Mouse (Mus musculus) embryonic facial prominence, embryonic 15.5 days (tissue): Measurements from ENCODE around the gene Vegfa. TPM values are rescaled to one million over a fixed set of nuclear protein-coding genes. Genes with fewer than 3 reads are reported as not detected.

ENCODE experiments used
- ATAC-seq: fragments of 200-750 bp; cut with Nextera tagmentation; 2 replicates; pipeline ENCODE4 v1.8.0; 2017; ENCODE audit warnings: low read depth, moderate TSS enrichment; ENCODE audit not compliant: insufficient number of reproducible peaks, low FRiP score, low TSS enrichment
- H3K27ac ChIP-seq: fragments of 300-500 bp; sonication (generic); replicated peaks from 2 replicates; pipeline ENCODE4 v1.5.1; 2015; ENCODE audit warnings: mild to moderate bottlenecking, inconsistent platforms
- H3K27me3 ChIP-seq: fragments of 300-500 bp; sonication (generic); 2 replicates; pipeline ENCODE4 v1.6.1; 2015; ENCODE audit warnings: inconsistent platforms
- H3K36me3 ChIP-seq: fragments of 300-500 bp; sonication (generic); 2 replicates; pipeline ENCODE4 v1.6.1; 2015; ENCODE audit warnings: mild to moderate bottlenecking, inconsistent platforms
- H3K4me1 ChIP-seq: fragments of 300-500 bp; sonication (generic); 2 replicates; pipeline ENCODE4 v1.6.1; 2015; ENCODE audit warnings: inconsistent platforms
- H3K4me2 ChIP-seq: fragments of 300-500 bp; sonication (generic); replicated peaks from 2 replicates; pipeline ENCODE4 v1.6.1; 2015; ENCODE audit warnings: mild to moderate bottlenecking, inconsistent platforms
- H3K4me3 ChIP-seq: fragments of 300-500 bp; sonication (generic); replicated peaks from 2 replicates; pipeline ENCODE4 v1.5.1; 2015; ENCODE audit warnings: mild to moderate bottlenecking, inconsistent platforms
- H3K9ac ChIP-seq: fragments of 300-500 bp; sonication (generic); 2 replicates; pipeline ENCODE4 v1.6.1; 2015; ENCODE audit warnings: inconsistent platforms
- H3K9me3 ChIP-seq: fragments of 300-500 bp; sonication (generic); replicated peaks from 2 replicates; pipeline ENCODE4 v1.6.1; 2016; ENCODE audit warnings: inconsistent platforms
- WGBS: fragments of 180-500 bp; shearing (Covaris S2); methylation state at CpG from one replicate; pipeline ENCODE4 v1.1.7; 2015; 5-methylcytosine and 5-hydroxymethylcytosine counted together
- polyA plus RNA-seq: library from polyadenylated mRNA; unstranded; fragments of >200 nt; fragmentation: Nextera tagmentation; extraction: Ambion mirVana; gene quantifications from 2 replicates; pipeline ENCODE4 v1.2.1, GENCODE M21; 2015

Vegfa gene
- polyA plus RNA-seq, 1 experiment from 2014 or later = 4.6 TPM

DNA sequence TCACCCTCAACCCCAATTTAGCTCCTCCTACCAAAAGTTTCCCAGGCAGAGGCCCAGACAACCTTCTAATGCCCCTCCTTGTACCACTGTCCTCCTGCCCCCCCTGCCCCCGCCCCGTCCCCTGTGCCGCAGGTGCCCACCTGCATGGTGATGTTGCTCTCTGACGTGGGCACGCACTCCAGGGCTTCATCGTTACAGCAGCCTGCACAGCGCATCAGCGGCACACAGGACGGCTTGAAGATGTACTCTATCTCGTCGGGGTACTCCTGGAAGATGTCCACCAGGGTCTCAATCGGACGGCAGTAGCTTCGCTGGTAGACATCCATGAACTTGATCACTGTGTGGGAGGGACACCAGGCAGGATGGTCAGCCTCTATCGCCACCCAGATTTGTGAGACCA, 7.0 kb downstream of the Vegfa start:
- Histone ChIP-seq H3K4me1 (peaks cover 44% of the 10 kb centered on the region), H3K27ac (no peak overlapping the region), H3K36me3 (peaks cover 58% of the 10 kb centered on the region), H3K4me2 (no peak overlapping the region), H3K4me3 (no peak overlapping the region), H3K9ac (no peak overlapping the region), H3K9me3 (no peaks in the 10 kb centered on the region), H3K27me3 (no peaks in the 10 kb centered on the region)
- ATAC-seq = no peak
- 93% methylated on average over 15 of the region's 15 CpGs for WGBS

DNA sequence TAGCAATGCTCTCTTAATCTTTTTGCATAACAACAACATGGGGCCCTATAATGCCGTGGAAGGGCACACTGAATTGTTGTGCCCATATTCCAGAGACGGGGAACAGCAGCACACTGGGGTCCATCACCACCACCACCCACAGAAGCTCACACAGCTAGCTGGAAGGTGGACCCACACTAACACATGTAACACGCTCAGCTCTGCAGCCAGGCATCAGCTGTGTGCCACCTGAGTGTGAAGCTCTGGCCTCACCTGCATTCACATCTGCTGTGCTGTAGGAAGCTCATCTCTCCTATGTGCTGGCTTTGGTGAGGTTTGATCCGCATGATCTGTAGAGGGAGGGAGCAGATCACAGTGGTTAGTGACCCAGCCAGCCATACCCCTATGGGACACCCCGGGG, 8.0 kb downstream of the Vegfa start:
- no peak for ATAC-seq
- peaks cover 39% of the 10 kb centered on the region for H3K4me1 ChIP-seq
- no peak overlapping the region for H3K4me3 ChIP-seq
- peaks cover 68% of the 10 kb centered on the region for H3K36me3 ChIP-seq
- no peak overlapping the region for H3K27ac ChIP-seq
- WGBS = 97% methylated on average over 5 of the region's 5 CpGs
- no peaks in the 10 kb centered on the region for H3K27me3 ChIP-seq
- no peak overlapping the region for H3K4me2 ChIP-seq
- H3K9ac ChIP-seq = no peak overlapping the region
- H3K9me3 ChIP-seq = no peaks in the 10 kb centered on the region

DNA sequence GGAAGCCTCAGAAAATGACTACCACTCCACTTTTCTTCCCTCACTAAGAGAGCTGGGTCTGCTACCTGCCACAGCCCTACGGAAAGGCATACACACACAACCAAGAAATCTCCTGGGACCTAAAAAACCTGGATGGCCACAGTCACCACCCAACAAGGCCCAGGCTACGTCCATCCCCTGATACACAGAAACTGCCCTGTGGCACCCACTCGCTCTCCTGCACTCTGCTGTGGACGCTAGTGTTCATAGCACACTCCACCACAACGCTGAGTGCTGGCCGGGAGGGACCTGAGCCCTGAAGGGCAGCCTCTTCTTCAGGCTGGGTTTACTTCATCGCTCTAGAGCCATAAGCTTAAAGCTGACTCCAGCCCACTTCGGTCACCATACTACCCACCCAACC, 8.6 kb downstream of the Vegfa start:
- 93% methylated on average over 8 of the region's 8 CpGs for WGBS
- Histone ChIP-seq H3K27me3 (no peaks in the 10 kb centered on the region), H3K27ac (no peak overlapping the region), H3K9me3 (no peaks in the 10 kb centered on the region), H3K9ac (no peak overlapping the region), H3K4me2 (no peak overlapping the region), H3K36me3 (peaks cover 74% of the 10 kb centered on the region), H3K4me1 (peaks cover 33% of the 10 kb centered on the region), H3K4me3 (no peak overlapping the region)
- no peak for ATAC-seq

DNA sequence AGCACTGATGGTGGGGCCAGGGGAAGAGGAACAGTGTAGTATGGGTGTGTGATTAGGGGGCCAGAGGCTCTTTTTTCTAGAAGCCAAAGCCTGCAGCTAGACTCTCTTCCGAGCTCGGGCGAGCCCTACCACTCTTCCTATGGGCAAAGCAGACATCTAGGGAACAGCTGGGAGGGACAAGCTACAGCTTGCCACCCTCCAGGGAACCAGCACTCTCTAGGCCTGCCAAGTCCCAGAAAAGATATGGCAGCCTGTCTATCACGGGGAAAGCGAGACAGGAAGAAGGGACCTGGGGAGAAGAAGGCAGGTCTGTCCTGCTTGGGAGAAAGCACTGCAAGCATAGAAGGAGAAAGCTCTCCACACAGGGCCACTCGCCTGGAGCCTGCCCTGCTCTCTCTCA, 9.2 kb downstream of the Vegfa start:
- no peak overlapping the region for H3K27ac ChIP-seq
- H3K4me2 ChIP-seq = no peak overlapping the region
- no peak for ATAC-seq
- H3K4me1 ChIP-seq = peaks cover 26% of the 10 kb centered on the region
- H3K9me3 ChIP-seq = no peaks in the 10 kb centered on the region
- H3K9ac ChIP-seq = no peak overlapping the region
- no peaks in the 10 kb centered on the region for H3K27me3 ChIP-seq
- WGBS = 61% methylated on average over 6 of the region's 6 CpGs
- H3K4me3 ChIP-seq = no peak overlapping the region
- H3K36me3 ChIP-seq = peaks cover 80% of the 10 kb centered on the region

DNA sequence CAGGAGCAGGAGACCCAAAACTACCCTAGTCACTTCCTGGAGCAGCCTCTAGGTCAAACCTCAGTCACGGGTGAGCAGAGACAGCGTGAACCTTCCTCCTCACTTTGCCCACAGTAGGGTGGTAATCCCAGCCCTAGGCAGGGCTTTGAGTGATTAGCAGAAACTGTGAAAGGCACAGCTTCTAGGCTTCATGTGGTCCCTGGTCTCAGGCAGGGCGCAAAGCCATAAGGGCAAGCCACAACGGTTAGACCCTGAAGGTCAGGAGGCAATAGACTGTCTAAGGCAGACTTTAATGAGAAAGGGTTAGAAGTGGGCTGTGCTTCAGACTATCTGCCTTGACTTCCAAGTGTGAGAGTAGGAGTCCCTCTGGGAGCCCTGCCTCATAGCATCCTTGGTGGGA, 9.7 kb downstream of the Vegfa start:
- Histone ChIP-seq H3K27me3 (no peaks in the 10 kb centered on the region), H3K9me3 (no peaks in the 10 kb centered on the region), H3K36me3 (peaks cover 85% of the 10 kb centered on the region), H3K4me2 (no peak overlapping the region), H3K4me3 (no peak overlapping the region), H3K4me1 (peaks cover 21% of the 10 kb centered on the region), H3K27ac (no peak overlapping the region), H3K9ac (no peak overlapping the region)
- WGBS = 83% methylated on average over 4 of the region's 4 CpGs
- no peak for ATAC-seq

DNA sequence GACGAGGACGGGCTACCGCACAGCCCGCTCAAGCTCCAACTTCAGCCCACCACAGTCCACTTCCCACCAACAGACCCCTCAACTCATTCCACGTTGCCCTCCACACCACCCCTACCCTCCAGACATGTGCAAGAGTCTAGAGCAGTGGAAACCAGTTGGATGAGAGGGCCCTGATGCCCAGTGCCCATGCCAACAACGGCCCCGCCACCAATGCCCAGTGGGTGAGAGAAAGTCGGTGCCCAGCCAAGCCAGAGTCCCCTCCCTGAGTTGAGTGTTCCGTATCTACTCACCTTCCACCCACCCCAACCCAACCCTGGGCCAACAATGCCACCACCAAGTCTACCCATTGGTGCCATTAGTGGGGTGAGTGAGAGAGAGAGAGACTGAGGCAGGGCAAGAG, 10.4 kb downstream of the Vegfa start:
- Histone ChIP-seq H3K27ac (no peak overlapping the region), H3K4me2 (no peak overlapping the region), H3K9me3 (no peaks in the 10 kb centered on the region), H3K4me1 (peaks cover 14% of the 10 kb centered on the region), H3K36me3 (peaks cover 87% of the 10 kb centered on the region), H3K27me3 (no peaks in the 10 kb centered on the region), H3K4me3 (no peak overlapping the region), H3K9ac (no peak overlapping the region)
- WGBS = 95% methylated on average over 9 of the region's 9 CpGs
- ATAC-seq = no peak

DNA sequence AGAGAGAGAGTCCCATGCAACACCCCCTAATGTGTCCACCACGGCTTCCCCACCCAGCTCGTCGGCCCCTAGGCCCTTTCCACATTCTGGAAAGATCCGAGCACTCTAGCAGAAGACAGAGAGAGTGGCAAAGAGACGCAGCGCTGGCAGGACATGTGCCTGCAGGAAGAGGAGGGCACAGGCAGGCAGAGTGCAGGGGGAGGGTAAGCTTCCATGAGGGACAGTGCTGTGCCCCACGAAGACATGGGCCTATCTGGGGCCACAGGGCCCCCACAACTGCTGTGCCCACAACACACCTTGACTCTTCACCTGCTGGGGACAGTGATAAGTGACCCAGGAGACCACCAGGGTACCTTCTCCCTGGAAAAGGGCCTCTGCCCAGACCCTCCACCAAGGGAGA, 11.0 kb downstream of the Vegfa start:
- peaks cover 93% of the 10 kb centered on the region for H3K36me3 ChIP-seq
- H3K4me1 ChIP-seq = peaks cover 9% of the 10 kb centered on the region; the same call in 1 of the 2 replicates
- H3K4me3 ChIP-seq = no peak overlapping the region
- H3K4me2 ChIP-seq = no peak overlapping the region
- no peaks in the 10 kb centered on the region for H3K9me3 ChIP-seq
- WGBS = 90% methylated on average over 7 of the region's 7 CpGs
- no peak overlapping the region for H3K27ac ChIP-seq
- ATAC-seq = no peak
- H3K27me3 ChIP-seq = no peaks in the 10 kb centered on the region
- H3K9ac ChIP-seq = no peak overlapping the region

DNA sequence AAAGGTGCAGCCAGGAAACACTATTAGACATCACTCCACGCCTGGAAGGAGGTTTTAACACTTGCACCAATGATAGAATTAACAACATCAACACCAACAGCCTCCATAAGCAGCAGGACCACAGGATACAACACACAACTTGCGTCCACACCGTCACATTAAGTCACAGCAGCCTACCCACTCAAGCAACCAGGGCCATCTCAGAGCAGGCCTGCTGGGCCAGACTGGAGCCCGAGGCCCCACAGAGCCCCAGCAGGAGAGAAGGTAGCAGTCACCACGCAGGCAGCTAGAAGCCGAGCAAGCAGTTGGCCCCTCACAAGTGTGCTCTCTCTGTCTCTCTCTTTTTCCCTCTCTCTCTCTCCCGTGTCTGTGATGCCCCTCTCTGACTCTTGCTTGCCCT, 11.6 kb downstream of the Vegfa start:
- H3K9me3 ChIP-seq = no peaks in the 10 kb centered on the region
- no peak for ATAC-seq
- H3K4me2 ChIP-seq = no peak overlapping the region
- no peak overlapping the region for H3K4me3 ChIP-seq
- H3K27me3 ChIP-seq = no peaks in the 10 kb centered on the region
- H3K4me1 ChIP-seq = 0 out of 2 replicates have a peak, but pooled peaks cover 5% of the 10 kb centered on the region
- no peak overlapping the region for H3K27ac ChIP-seq
- no peak overlapping the region for H3K9ac ChIP-seq
- peaks cover 94% of the 10 kb centered on the region for H3K36me3 ChIP-seq
- WGBS = 78% methylated on average over 7 of the region's 7 CpGs

DNA sequence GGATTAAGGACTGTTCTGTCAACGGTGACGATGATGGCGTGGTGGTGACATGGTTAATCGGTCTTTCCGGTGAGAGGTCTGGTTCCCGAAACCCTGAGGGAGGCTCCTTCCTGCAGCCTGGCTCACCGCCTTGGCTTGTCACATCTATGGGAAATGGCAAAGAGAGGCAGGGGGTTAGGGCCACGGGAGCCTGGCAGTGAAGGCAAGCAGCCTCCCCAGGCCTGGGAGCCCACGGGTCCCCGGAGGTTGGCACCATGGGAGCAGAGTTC, 13.5 kb downstream of the Vegfa start:
- Histone ChIP-seq H3K4me1 (no peaks in the 10 kb centered on the region), H3K4me3 (no peak overlapping the region), H3K36me3 (peaks cover 83% of the 10 kb centered on the region), H3K27ac (no peak overlapping the region), H3K9ac (no peak overlapping the region), H3K9me3 (no peaks in the 10 kb centered on the region), H3K4me2 (no peak overlapping the region), H3K27me3 (no peaks in the 10 kb centered on the region)
- WGBS = 81% methylated on average over 10 of the region's 10 CpGs
- ATAC-seq = no peak

DNA sequence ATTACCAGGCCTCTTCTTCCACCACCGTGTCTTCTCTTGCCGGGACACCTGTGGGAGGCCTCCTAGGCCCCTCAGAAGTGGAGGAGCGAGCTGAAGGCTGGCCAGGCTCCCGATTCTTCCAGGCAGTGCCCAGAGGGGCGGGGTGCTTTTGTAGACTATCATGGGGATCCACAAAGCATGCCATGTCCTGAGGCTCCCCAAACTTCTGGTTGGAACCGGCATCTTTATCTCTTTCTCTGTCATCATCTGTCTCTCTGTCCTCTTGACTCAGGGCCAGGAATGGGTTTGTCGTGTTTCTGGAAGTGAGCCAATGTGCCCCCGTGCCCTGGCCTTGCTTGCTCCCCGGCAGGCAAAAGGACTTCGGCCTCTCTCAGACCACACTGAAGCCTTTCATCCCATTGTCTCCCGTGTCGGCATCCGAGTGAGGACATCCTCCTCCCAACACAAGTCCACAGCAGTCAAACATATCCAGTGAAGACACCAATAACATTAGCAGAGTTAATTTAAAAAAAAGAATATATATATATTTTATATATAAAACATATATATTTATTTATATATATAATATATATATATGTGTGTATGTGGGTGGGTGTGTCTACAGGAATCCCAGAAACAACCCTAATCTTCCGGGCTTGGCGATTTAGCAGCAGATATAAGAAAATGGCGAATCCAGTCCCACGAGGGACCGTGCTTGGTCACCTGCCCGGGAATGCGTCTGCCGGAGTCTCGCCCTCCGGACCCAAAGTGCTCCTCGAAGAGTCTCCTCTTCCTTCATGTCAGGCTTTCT, 14.0 kb downstream of the Vegfa start:
- Histone ChIP-seq H3K4me2 (no peak overlapping the region), H3K27ac (no peak overlapping the region), H3K9me3 (no peaks in the 10 kb centered on the region), H3K4me3 (no peak overlapping the region), H3K36me3 (peaks cover 78% of the 10 kb centered on the region), H3K27me3 (no peaks in the 10 kb centered on the region), H3K4me1 (no peaks in the 10 kb centered on the region), H3K9ac (no peak overlapping the region)
- WGBS = 77% methylated on average over 24 of the region's 24 CpGs
- no peak for ATAC-seq

DNA sequence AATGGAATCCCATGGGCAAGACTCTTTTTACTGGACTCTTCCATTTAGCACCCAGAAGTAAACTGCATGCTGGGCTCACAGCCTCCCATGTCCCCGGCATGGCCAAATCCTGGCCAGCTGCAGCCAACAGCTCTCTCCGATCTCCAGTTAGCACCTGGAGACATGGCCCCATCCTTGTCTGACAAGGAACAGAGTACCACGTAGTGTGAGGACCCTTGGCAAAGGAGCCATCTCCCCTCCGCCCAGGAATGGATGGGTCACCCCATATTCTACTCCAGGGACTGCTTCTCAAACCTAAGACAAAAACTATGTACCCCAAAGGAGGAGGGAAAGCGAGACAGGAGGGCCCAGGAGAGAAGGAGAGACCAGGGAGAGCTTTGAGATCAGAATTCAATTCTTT, 15.6 kb downstream of the Vegfa start:
- Histone ChIP-seq H3K4me2 (no peak overlapping the region), H3K4me1 (no peaks in the 10 kb centered on the region), H3K36me3 (peaks cover 63% of the 10 kb centered on the region), H3K27me3 (no peaks in the 10 kb centered on the region), H3K27ac (no peak overlapping the region), H3K4me3 (no peak overlapping the region), H3K9me3 (no peaks in the 10 kb centered on the region), H3K9ac (no peak overlapping the region)
- no peak for ATAC-seq
- WGBS = 87% methylated on average over 5 of the region's 5 CpGs

DNA sequence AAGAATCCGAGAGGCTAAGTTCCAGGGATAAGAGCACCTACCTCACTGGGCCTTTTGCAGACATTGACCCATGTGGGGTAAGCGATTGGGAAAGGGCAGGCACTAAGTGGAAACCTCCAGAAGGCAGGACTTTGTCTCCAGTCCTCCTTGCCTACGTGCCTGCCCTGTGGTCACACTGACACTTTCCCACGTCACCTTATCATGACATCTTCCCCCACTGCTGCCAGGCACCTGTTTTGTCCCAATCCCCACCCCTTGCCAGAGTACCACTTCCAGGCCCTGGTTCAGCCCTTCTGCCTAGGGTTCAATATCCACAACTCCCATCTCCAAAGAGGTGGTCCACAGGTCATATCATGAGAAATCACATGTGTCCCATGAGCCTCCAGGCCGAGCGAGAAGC, 16.2 kb downstream of the Vegfa start:
- no peaks in the 10 kb centered on the region for H3K9me3 ChIP-seq
- ATAC-seq = no peak
- 91% methylated on average over 6 of the region's 6 CpGs for WGBS
- no peaks in the 10 kb centered on the region for H3K27me3 ChIP-seq
- no peak overlapping the region for H3K4me3 ChIP-seq
- H3K4me2 ChIP-seq = no peak overlapping the region
- H3K36me3 ChIP-seq = peaks cover 56% of the 10 kb centered on the region
- H3K9ac ChIP-seq = no peak overlapping the region
- H3K27ac ChIP-seq = no peak overlapping the region
- H3K4me1 ChIP-seq = no peaks in the 10 kb centered on the region
